Mouse (Mus musculus) bone marrow, adult 2 months (tissue): ENCODE data around the gene Trappc1.

Experiments used
- CTCF ChIP-seq: fragments of 200-500 bp; IDR thresholded peaks from 2 replicates; pipeline ENCODE4 v1.5.1; 2011; ENCODE audit warnings: low read length, control low read depth; ENCODE audit not compliant: control insufficient read depth, insufficient read depth
- POLR2A ChIP-seq: fragments of 200-500 bp; IDR thresholded peaks from 2 replicates; pipeline ENCODE4 v1.6.1; 2011; ENCODE audit warnings: low read depth, mild to moderate bottlenecking, control low read depth, low read length, borderline replicate concordance; ENCODE audit not compliant: control insufficient read depth

DNA sequence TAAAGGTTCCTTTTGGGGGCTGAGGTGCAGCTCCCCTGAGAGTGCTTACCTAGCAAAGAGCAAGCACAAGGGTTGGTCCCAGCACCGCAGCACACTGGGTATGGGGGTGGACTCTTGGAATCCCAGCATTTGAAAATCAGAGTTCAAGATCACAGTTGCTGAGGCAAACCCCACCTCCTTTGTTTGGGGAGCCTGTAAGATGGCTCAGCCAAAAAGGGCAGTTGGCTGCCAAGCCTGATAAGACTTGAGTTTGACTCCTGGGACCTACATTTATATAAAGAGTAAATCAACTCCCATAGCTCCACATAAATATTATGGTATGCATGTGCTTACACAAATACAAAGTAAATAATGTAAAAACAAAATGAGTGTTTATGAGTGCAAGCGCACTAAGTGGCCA, 17.7 kb upstream of the Trappc1 start:
- TF ChIP-seq CTCF (no peak), POLR2A (no peak)
